Comparison of ENCODE assay signal across 23 mouse cellular contexts in the genomic region with DNA sequence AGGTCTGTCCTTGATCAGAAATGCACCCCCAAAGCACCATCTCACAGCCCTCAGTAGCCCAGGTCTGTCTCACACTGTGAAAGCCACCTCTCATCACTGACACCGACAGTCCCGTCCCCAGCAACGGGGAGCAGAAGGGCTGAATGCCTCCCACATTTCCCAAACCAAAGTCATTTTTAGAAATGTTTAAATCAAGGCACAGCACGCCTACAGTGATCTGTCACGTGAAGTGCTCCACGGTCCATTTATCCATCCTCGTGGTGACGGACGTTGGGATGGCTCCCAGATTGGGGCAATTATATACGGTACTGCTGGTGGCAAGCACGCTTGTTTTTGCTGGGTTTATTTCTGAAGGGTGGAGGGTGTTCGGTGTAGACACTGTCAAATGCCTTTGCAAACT.
DNase-seq lines count a peak whose midpoint lies in the region; ATAC-seq lines count a peak whose summit lies in the region.
"Had no signal": no experiment of that assay in that cellular context is flagged by ENCODE, and none has a peak within 500 bp of the region (broad histone marks: within the 10 kb centered on the region; RNA-seq: fewer than 3 reads in every experiment).

No protein-coding gene starts in this region.

- peak; percentile 55 for ATAC-seq in frontal cortex, adult (ENCODE audit: low TSS enrichment)
- ATAC-seq: forebrain, embryonic 14.5 days; inflammation-experienced regulatory T-cells, adult 6 months; liver, postnatal 0 days had no signal

- H3K27me3 ChIP-seq in forebrain, embryonic 10.5 days (ENCODE audit: poor library complexity, severe bottlenecking): no peaks in the 10 kb centered on the region
- H3K27me3 ChIP-seq: embryonic facial prominence, embryonic 12.5 days; megakaryocyte, embryonic 14.5 days; neural tube, embryonic 15.5 days had no signal

- no peak overlapping the region for H3K4me3 ChIP-seq in forebrain, embryonic 10.5 days
- H3K4me3 ChIP-seq: embryonic facial prominence, embryonic 12.5 days; erythroblast, embryonic 14.5 days; gastrocnemius, adult 2 months; limb, embryonic 10.5 days; megakaryocyte, embryonic 14.5 days; neural tube, embryonic 15.5 days had no signal

- H3K9me3 ChIP-seq in forebrain, embryonic 10.5 days: no peaks in the 10 kb centered on the region
- H3K9me3 ChIP-seq: embryonic facial prominence, embryonic 12.5 days; limb, embryonic 10.5 days; neural tube, embryonic 15.5 days had no signal

- no peak overlapping the region for H3K27ac ChIP-seq in forebrain, embryonic 10.5 days
- H3K27ac ChIP-seq: embryonic facial prominence, embryonic 12.5 days; gastrocnemius, adult 2 months; limb, embryonic 10.5 days; neural tube, embryonic 15.5 days had no signal

- H3K36me3 ChIP-seq in forebrain, embryonic 10.5 days (replicated peaks): no peaks in the 10 kb centered on the region
- H3K36me3 ChIP-seq: embryonic facial prominence, embryonic 12.5 days; limb, embryonic 10.5 days; neural tube, embryonic 15.5 days had no signal

- WGBS in forebrain, embryonic 10.5 days: 93% methylated on average over 12 of the region's 12 CpGs

- no peaks in the 10 kb centered on the region for H3K4me1 ChIP-seq in forebrain, embryonic 10.5 days
- H3K4me1 ChIP-seq: embryonic facial prominence, embryonic 12.5 days; limb, embryonic 10.5 days; megakaryocyte, embryonic 14.5 days had no signal

- peak; percentile 72 for DNase-seq in brain, adult 2 months (ENCODE audit: low read depth, low spot score)
- peak; percentile 32 to 73 for DNase-seq in left cerebral cortex, adult 9 months (ENCODE audit: low spot score in 2 of 2)
- DNase-seq in right cerebral cortex, postnatal 14 days: peak; percentile 32
- no peak for DNase-seq in forebrain, embryonic 10.5 days (ENCODE audit: extremely low spot score, low spot score)
- DNase-seq in gastrocnemius, postnatal 10 days: no peak
- no peak for DNase-seq in layer of hippocampus, adult 9-10 months (ENCODE audit: low spot score)
- DNase-seq: adrenal gland, adult 2 months; cerebellum, adult 9-11 months; gastrocnemius, adult 2 months; kidney, adult 2 months; kidney, postnatal 14 days; liver, postnatal 0 days; midbrain, embryonic 14.5 days; spleen, adult 18-20 months; thymus, adult 2 months had no signal

Comparison
In these comparisons a context has a peak if more than half of its experiments do, and no peak if none do; other contexts are left out.
1. DNase-seq: peak in brain, adult 2 months (single experiment), left cerebral cortex, adult 9 months (2 of 2) and right cerebral cortex, postnatal 14 days (single experiment); none in forebrain, embryonic 10.5 days (single experiment), gastrocnemius, postnatal 10 days (single experiment) and layer of hippocampus, adult 9-10 months (single experiment).